Mouse (Mus musculus) adrenal gland, adult 10 weeks (tissue): ENCODE results near the gene Psmb4. TPM values are rescaled to one million over a fixed set of nuclear protein-coding genes. Genes with fewer than 3 reads are reported as not detected.

Experiments
- polyA plus RNA-seq: library from polyadenylated mRNA; stranded (reverse); fragments of 350-450 nt; fragmentation: Illumina TruSeq; extraction: RNeasy Lipid Tissue Mini Kit (QIAGEN cat#74804); gene quantifications from one replicate; pipeline ENCODE4 v1.2.3, GENCODE M21; 2014; ENCODE audit warnings: low read depth, low replicate concordance

Psmb4 gene
- polyA plus RNA-seq: 53.7 TPM

DNA sequence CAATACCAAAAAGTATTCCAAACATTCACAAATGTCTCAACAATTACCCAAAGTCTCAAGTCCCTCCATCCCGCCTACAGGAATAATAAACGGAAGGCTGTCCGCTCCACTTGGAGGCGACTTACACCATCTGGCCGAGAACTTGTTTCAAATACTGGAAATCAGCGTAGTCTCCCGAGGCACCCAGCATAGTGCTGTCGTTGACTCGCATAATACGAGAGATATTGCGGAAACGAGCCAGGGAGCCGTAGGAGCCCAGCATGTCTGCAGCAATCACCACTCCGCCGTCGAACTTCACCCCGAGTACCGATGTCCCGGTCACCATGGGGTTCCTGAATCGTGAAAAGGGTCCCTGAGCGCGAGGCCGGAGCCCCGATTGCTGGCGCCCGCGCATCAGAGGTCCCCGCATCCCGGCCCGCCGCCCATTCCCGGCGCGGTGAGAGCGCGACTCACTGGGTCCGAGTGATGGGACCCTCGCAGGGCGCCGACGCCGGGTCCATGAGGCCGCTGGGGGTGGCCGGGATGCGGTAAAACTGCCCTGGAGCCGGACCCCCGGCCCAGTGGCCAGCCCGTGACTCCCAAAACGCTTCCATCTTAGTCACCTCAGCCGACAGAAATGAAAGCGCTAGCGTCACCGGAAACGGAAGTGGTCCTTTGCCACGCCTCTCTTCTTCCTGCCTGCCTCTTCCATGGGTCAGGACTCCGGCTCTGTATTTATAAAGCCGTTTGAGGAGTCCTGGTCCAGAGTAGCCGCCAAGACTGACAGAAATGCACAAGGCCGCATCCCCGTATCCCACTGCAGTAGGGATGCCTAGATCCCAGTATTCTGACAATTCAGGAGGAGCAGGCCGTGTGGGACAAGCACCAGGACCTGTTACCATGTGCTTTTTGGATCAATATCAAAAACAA, at the start of gene Psmb4:
Psmb4 (minus strand) TSS at position 646 of the 909 bp plus-strand sequence.

DNA sequence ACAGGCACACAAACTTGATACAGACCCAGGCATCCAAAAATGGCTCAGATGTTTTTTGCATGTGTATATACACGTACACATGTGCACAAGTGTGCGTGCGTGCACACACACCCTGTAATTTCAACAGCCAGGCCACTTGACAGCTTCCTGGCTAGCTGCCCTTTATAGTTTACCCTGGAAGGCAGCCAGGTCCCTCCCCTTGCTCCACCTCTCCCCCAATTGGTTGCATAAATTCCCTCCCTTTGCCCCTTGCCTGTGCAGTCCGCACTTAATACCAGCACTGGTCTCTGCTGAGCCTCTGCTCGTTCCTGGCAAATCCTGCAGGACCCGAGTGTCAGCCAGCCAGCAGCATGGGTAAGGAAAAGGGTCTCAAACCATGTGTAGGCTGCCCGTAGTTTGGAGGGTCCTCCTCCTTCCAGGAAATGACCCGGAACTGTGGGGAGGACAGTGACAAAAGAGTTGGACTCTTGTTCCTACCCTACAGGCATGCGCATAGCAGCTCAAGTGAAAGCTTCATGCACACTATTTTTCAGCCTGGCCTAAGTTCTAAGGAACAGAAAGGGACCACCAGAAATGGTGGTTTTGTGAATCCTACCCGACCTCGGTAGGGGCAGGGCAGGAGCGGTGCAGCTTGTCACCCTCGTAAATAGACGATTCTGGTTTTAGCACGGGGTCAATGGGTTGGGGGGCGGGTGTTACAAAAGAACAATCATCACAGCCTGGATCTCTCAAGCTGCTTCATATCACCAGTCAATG, 46.2 kb upstream of the Psmb4 start, which contains the start of gene Selenbp1:
Selenbp1 (plus strand) TSS at position 248 of the 756 bp plus-strand sequence.

DNA sequence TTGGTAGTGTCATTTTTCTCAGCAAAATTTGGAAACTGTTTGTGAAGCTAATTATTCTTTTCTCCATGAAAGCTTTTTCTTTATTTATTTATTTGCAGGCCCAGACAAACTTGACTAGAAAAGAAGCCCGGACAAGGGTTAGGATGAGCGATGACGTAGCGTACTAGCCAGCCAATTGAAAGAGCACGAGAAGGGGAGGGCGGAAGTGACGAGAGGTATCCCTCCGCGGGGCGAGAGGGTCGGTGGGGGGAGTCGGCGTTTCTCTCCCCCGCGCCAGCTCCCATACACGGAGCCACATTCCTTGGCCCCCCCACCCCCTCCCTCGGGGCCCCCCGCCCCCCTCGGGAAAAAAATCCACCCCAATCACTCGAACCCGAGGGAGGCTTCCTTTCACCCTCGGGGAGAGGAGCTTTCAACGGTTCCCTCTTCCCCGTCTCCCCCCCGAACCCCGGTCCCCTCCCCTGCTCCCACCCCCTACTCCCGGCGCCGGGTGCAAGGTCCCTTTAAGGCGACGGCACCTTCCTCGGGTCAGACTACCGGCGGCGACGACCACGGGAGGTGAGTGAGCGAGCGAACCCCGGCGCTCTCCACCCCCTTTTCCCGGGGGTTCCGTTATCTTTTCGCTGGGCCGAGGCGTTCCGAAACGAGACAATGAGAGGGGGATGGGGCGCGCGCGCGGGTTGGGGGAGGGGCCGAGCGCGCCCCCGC, 49.4 kb downstream of the Psmb4 start, which contains the start of gene Pogz:
Pogz (plus strand) TSS at position 385 of the 708 bp plus-strand sequence.

Other genes starting within 250 kb of the Psmb4 start
- gene Gm10972, start 243.8 kb downstream of the Psmb4 start, polyA plus RNA-seq: not detected
- gene Tuft1, start 228.1 kb downstream of the Psmb4 start, polyA plus RNA-seq: 6.3 TPM
- gene Selenbp2, start 193.4 kb downstream of the Psmb4 start, polyA plus RNA-seq: not detected
- 0.12 TPM for gene Cgn, start 100.5 kb downstream of the Psmb4 start, polyA plus RNA-seq
- gene Pogz, start 49.4 kb downstream of the Psmb4 start, polyA plus RNA-seq: 16.7 TPM
- 3.7 TPM for gene Selenbp1, start 46.1 kb upstream of the Psmb4 start, polyA plus RNA-seq
- 26.5 TPM for gene Rfx5, start 67.1 kb upstream of the Psmb4 start, polyA plus RNA-seq
- gene Pi4kb, start 87.8 kb upstream of the Psmb4 start, polyA plus RNA-seq: 14.2 TPM
- gene Zfp687, start 128.5 kb upstream of the Psmb4 start, polyA plus RNA-seq: 7.3 TPM
- 15.6 TPM for gene Psmd4, start 155.7 kb upstream of the Psmb4 start, polyA plus RNA-seq
- gene Pip5k1a, start 220.0 kb upstream of the Psmb4 start, polyA plus RNA-seq: 30.4 TPM
- gene Vps72, start 224.1 kb upstream of the Psmb4 start, polyA plus RNA-seq: 10.4 TPM
- 5.0 TPM for gene Tmod4, start 237.5 kb upstream of the Psmb4 start, polyA plus RNA-seq
- gene Scnm1, start 247.1 kb upstream of the Psmb4 start, polyA plus RNA-seq: 16.7 TPM
- gene Lysmd1, start 247.1 kb upstream of the Psmb4 start, polyA plus RNA-seq: 2.9 TPM